Mouse (Mus musculus): Measurements from ENCODE around the gene Nlgn1.

DNA sequence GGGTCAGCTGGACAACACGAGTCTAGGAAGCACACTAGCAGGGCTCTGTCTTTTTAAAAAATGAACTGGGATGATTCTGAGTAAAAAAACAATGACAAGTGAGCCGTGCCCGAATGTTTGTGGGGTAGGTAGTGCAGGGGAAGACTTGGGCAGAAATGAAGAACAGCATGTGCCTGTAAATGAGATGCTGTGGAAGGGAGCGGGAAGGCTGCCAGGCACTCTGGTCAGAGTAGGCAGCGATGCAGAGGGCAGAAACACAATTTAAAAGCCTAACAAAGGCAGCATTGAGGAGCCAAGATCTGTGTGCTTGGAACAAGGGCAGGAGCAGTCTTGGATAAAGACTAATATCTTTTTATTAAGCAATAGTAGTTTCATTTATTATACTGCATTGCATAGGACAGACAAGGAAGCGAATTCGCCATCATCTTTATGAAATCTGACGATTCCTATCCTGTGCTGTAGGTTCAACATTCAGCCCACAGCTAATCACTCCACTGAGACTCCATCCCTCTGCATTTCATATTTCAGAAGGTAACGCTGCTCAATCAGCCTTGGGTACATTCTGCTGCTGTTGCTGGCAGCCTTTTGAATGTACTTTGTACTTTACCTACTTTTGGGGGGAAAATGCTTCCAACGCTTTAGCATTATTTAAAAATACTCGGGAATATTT, 429.0 kb downstream of the Nlgn1 start:
- TF ChIP-seq CTCF (IDR thresholded peaks at IDR 0.05; ENCODE audit: extremely low read depth, insufficient read length, insufficient replicate concordance, low read depth, low read length) (no peak), POLR2A (IDR thresholded peaks at IDR 0.05; ENCODE audit: low read depth, low read length) (no peak)

Measured in small intestine, adult 2 months (tissue).